Mouse (Mus musculus) limb, embryonic 14.5 days (tissue): Measurements from ENCODE around the gene Babam2. TPM values are rescaled to one million over a fixed set of nuclear protein-coding genes. Genes with fewer than 3 reads are reported as not detected.
A peak's percentile ranks its signal among the peaks of the same experiment; 100 is the strongest.
"Not testable (repeated sequence)": the region's sequence is repeated elsewhere in the genome, so short reads cannot be mapped to it uniquely, and the experiment has no call there.

Experiments
- ATAC-seq: fragments of 200-750 bp; cut with Nextera tagmentation; 2 replicates; pipeline ENCODE4 v1.8.0; 2017; ENCODE audit warnings: low read depth, moderate number of reproducible peaks, moderate TSS enrichment; ENCODE audit not compliant: low FRiP score
- DNase-seq: peaks from one replicate; pipeline ENCODE4 v3.0.0-alpha.2; 2015; ENCODE audit warnings: low spot score
- H3K27ac ChIP-seq: fragments of 300-500 bp; sonication (generic); replicated peaks from 2 replicates; pipeline ENCODE4 v1.5.1; 2014; ENCODE audit warnings: low read depth, mild to moderate bottlenecking, low read length, moderate library complexity, mixed read lengths
- H3K27me3 ChIP-seq: fragments of 300-500 bp; sonication (generic); 2 replicates; pipeline ENCODE4 v1.6.1; 2014; ENCODE audit warnings: low read length, mixed read lengths; ENCODE audit not compliant: control insufficient read depth, insufficient read depth
- H3K36me3 ChIP-seq: fragments of 300-500 bp; sonication (generic); 2 replicates; pipeline ENCODE4 v1.6.1; 2014; ENCODE audit warnings: mild to moderate bottlenecking, low read length, moderate library complexity, mixed read lengths; ENCODE audit not compliant: control insufficient read depth, insufficient read depth
- H3K4me1 ChIP-seq: fragments of 300-500 bp; sonication (generic); 2 replicates; pipeline ENCODE4 v1.6.1; 2014; ENCODE audit warnings: antibody characterized with exemption, low read length, mixed read lengths; ENCODE audit not compliant: control insufficient read depth, insufficient read depth
- H3K4me2 ChIP-seq: fragments of 300-500 bp; sonication (generic); replicated peaks from 2 replicates; pipeline ENCODE4 v1.6.1; 2014; ENCODE audit warnings: low read depth, mild to moderate bottlenecking, low read length, moderate library complexity; ENCODE audit not compliant: severe bottlenecking
- H3K4me3 ChIP-seq: fragments of 300-500 bp; sonication (generic); replicated peaks from 2 replicates; pipeline ENCODE4 v1.5.1; 2014; ENCODE audit warnings: low read length
- H3K9ac ChIP-seq: fragments of 300-500 bp; sonication (generic); 2 replicates; pipeline ENCODE4 v1.6.1; 2014; ENCODE audit warnings: mild to moderate bottlenecking, low read depth, low read length, moderate library complexity; ENCODE audit not compliant: severe bottlenecking
- H3K9me3 ChIP-seq: fragments of 300-500 bp; sonication (generic); 2 replicates; pipeline ENCODE4 v1.6.1; 2016; ENCODE audit warnings: low read length; ENCODE audit not compliant: control insufficient read depth
- POLR2A ChIP-seq: fragments of 200-500 bp; IDR thresholded peaks from 2 replicates; pipeline ENCODE4 v1.8.0; 2012; ENCODE audit warnings: inconsistent platforms, mild to moderate bottlenecking, moderate library complexity, borderline replicate concordance; ENCODE audit not compliant: insufficient read depth, insufficient read length; ENCODE audit errors: extremely low read depth
- WGBS: fragments of 180-500 bp; shearing (Covaris S2); extraction: QIAGEN DNeasy Blood & Tissue Kit; methylation state at CpG from one replicate; pipeline ENCODE4 v1.1.7; 2014; 5-methylcytosine and 5-hydroxymethylcytosine counted together
- polyA plus RNA-seq, 2 experiments: library from polyadenylated mRNA; depleted of rRNA in 1 of 2; stranded (reverse) in 1 of 2; unstranded in 1 of 2; fragments of >200 nt; fragmentation: Nextera tagmentation in 1 of 2; extraction: Ambion mirVana in 1 of 2; gene quantifications; 2 replicates each; pipeline versions ENCODE4 v1.2.1 to v1.2.3; 2012 to 2014

Babam2 gene
- polyA plus RNA-seq, 2 experiments, result 23.4 to 35.8 TPM

DNA sequence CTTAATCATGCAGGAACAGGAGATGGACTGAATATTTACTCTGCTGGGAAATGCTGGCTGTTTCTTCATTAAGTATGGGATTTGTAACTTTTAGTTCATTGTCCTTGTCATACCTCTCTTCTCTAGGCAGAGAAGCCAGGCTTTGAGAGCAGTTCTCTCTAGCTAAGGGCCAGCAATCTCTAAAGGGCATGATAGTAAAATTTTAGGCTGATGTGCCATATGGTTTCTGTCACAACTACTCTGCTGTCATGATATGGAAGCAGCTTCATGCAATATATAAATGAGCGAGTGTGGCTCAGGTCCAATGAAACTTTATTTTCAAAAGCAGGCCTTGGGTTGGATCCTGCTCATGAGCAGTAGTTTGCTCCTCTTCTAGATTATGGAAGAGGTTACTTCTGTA lies 142.9 kb downstream of the Babam2 start:
- no peaks in the 10 kb centered on the region for H3K27me3 ChIP-seq
- no peaks in the 10 kb centered on the region for H3K9me3 ChIP-seq
- no peak for ATAC-seq
- H3K4me3 ChIP-seq, result no peak overlapping the region
- H3K27ac ChIP-seq, result no peak overlapping the region
- H3K36me3 ChIP-seq, result no peaks in the 10 kb centered on the region
- DNase-seq, result no peak
- 83% methylated on average over 1 of the region's 1 CpGs for WGBS
- TF ChIP-seq POLR2A, result no peak
- H3K4me1 ChIP-seq, result no peaks in the 10 kb centered on the region
- H3K4me2 ChIP-seq, result no peak overlapping the region
- H3K9ac ChIP-seq, result no peak overlapping the region

DNA sequence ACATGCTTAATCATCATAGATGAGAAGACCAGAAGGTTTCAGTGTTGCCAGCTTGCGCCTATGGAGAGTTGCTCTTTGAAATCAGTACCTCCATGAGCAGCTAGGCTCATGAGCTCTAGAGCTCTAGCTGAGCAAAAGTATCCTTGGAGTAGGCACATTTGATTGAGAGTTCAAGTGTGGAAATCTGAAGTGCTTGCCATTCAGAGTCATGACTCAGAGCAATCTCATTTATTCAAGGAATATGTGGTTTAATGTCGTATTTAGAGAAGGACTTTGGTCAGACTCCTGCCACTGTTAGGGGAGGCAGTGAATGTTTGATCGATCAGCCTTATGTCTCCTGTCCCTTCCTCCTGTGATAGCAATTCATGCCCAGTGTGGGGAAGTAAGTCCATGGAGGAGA lies 147.4 kb downstream of the Babam2 start:
- no peak overlapping the region for H3K4me3 ChIP-seq
- no peak overlapping the region for H3K27ac ChIP-seq
- H3K4me2 ChIP-seq, result no peak overlapping the region
- no peaks in the 10 kb centered on the region for H3K27me3 ChIP-seq
- H3K9me3 ChIP-seq, result no peaks in the 10 kb centered on the region
- ATAC-seq (no peak), DNase-seq (no peak)
- WGBS, result 93% methylated on average over 3 of the region's 3 CpGs
- H3K4me1 ChIP-seq, result no peaks in the 10 kb centered on the region
- no peak for TF ChIP-seq POLR2A
- H3K36me3 ChIP-seq, result no peaks in the 10 kb centered on the region
- H3K9ac ChIP-seq, result no peak overlapping the region

DNA sequence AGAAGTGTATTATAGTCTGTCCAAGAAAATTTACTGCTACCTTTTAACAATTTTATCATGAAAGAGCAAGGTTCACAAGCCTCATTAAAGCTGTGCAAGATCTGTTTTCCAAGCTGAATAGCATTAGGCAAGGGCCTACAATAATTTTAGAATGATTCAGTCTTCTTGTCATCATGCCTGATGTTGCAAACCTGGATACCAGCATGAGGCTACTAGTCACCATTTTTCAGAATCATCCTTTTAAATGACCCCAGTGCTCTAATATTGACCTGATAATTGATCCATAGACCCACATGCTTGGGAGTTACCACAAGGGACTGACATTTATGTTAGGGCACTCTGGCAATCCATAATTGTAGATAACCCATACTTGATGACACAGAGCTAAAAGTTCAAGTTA lies 149.5 kb downstream of the Babam2 start:
- no peak for ATAC-seq
- no peaks in the 10 kb centered on the region for H3K4me1 ChIP-seq
- no peak overlapping the region for H3K27ac ChIP-seq
- no peaks in the 10 kb centered on the region for H3K27me3 ChIP-seq
- H3K36me3 ChIP-seq, result no peaks in the 10 kb centered on the region
- H3K4me2 ChIP-seq, result no peak overlapping the region
- H3K9me3 ChIP-seq, result no peaks in the 10 kb centered on the region
- TF ChIP-seq POLR2A, result no peak
- H3K9ac ChIP-seq, result no peak overlapping the region
- DNase-seq, result no peak
- H3K4me3 ChIP-seq, result no peak overlapping the region

DNA sequence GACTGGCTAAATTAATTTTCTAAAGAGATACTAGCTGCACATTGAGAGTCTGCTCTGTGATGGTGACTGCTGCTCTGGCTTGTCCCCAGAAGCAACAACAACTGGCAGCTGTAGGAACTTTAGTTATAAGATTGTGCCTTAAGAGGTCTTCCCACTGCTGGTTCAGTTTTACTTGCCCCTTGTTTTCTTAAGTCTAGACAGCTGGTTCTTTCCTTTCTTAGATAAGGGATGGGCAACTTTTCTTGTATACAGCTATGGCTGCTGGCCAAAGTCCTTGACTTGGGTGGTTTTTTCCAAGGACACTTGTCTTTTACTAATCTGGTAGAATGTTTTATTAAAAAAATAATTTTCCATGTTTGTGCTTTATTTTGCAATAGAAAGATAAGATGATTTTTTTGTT lies 151.5 kb downstream of the Babam2 start:
- no peak overlapping the region for H3K4me3 ChIP-seq
- H3K9ac ChIP-seq, result no peak overlapping the region
- no peak for DNase-seq
- no peaks in the 10 kb centered on the region for H3K9me3 ChIP-seq
- TF ChIP-seq POLR2A, result no peak
- H3K27me3 ChIP-seq, result no peaks in the 10 kb centered on the region
- H3K36me3 ChIP-seq, result no peaks in the 10 kb centered on the region
- H3K4me1 ChIP-seq, result no peaks in the 10 kb centered on the region
- no peak for ATAC-seq
- H3K27ac ChIP-seq, result no peak overlapping the region
- H3K4me2 ChIP-seq, result no peak overlapping the region

DNA sequence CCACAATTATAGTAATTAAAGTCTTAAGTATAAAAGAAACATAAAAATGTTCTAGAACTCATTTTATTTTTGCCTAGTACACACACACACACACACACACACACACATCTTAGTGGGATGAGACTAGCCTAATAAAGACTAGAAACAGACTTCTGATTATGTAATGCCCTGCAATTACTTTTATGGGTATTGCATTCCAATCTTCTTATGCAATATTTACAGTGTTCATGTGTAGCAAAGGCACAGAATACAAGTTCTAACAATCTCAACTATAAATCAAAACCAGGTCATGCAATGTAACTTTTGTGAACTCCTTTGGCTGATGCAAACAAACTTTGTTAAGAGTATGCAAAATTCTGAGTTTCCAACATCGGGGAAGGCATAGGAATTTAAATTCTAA lies 155.3 kb downstream of the Babam2 start:
- ATAC-seq (no peak), DNase-seq (peak; percentile 39)
- no peak overlapping the region for H3K9ac ChIP-seq
- no peaks in the 10 kb centered on the region for H3K9me3 ChIP-seq
- WGBS, result 64% methylated on average over 1 of the region's 1 CpGs
- H3K27me3 ChIP-seq, result no peaks in the 10 kb centered on the region
- no peak for TF ChIP-seq POLR2A
- H3K4me3 ChIP-seq, result no peak overlapping the region
- no peak overlapping the region for H3K4me2 ChIP-seq
- H3K27ac ChIP-seq, result no peak overlapping the region
- no peaks in the 10 kb centered on the region for H3K4me1 ChIP-seq
- no peaks in the 10 kb centered on the region for H3K36me3 ChIP-seq

DNA sequence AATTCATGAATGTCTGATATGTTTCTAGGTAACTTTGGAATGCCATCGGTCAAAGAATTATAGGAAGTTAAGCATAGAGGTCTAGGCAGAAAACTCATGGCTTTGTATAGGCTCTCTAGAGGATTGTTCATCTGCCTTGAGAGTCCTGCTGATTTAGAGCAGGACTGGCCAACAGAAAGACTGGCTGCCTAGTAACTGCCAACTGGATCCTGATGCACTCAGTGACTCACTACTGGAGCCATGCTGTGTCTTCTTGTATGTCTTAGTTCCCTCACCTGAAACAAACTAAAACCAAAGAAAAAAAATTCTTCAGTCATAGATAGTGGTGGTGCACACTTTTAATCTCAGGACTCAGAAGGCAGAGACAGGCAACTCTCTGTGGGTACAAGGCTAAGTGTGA lies 156.3 kb downstream of the Babam2 start:
- ATAC-seq, result no peak
- no peaks in the 10 kb centered on the region for H3K4me1 ChIP-seq
- 88% methylated on average over 1 of the region's 1 CpGs for WGBS

DNA sequence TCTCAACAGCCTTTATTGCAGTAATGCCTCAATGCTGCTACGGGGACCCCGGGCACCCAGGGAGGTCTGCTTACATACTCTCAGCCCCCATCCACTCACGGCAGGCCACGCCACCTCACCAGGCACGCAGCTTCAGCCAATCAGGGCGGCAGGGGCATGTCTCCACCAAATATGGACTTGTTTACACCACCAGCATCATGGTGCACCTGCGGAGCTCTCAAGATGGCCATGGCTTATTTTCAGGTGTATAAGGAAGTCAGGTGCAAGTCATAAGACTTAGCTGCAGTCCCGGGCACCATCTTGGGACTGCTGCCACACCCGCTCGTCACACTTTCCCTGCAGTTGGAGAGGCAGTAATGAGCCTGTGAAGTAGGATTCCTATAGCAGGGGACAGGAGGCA lies 161.4 kb downstream of the Babam2 start:
- not testable (repeated sequence) for ATAC-seq, H3K27me3 ChIP-seq, H3K4me2 ChIP-seq, H3K36me3 ChIP-seq, H3K27ac ChIP-seq, DNase-seq, H3K4me3 ChIP-seq, H3K4me1 ChIP-seq, H3K9ac ChIP-seq, H3K9me3 ChIP-seq
- WGBS, result 78% methylated on average over 10 of the region's 10 CpGs

More for the DNA sequence above, 156.3 kb downstream of the Babam2 start:
- H3K9me3 ChIP-seq, result no peaks in the 10 kb centered on the region
- H3K4me2 ChIP-seq, result no peak overlapping the region
- DNase-seq, result no peak
- H3K27me3 ChIP-seq, result no peaks in the 10 kb centered on the region
- H3K36me3 ChIP-seq, result no peaks in the 10 kb centered on the region
- H3K27ac ChIP-seq, result no peak overlapping the region
- no peak overlapping the region for H3K4me3 ChIP-seq
- no peak for TF ChIP-seq POLR2A
- no peak overlapping the region for H3K9ac ChIP-seq
